Mouse (Mus musculus): Measurements from ENCODE around the gene 1700025B11Rik. TPM values are rescaled to one million over a fixed set of nuclear protein-coding genes. Genes with fewer than 3 reads are reported as not detected.

The 1700025B11Rik gene
- total and polyA plus RNA-seq, 2 experiments from 2014 or later = not detected

- H3K4me2 ChIP-seq (ENCODE audit: low read depth, low read length) = no peak overlapping the region
- TF ChIP-seq CTCF (IDR thresholded peaks at IDR 0.05; ENCODE audit: low read depth) = no peak
- no peak for TF ChIP-seq EP300 (IDR thresholded peaks at IDR 0.05; ENCODE audit: low read depth)
- no peak for DNase-seq (ENCODE audit: low spot score)
- H3K36me3 ChIP-seq (replicated peaks; ENCODE audit: control insufficient read depth, insufficient read depth, low read length) = no peaks in the 10 kb centered on the region
- no peak overlapping the region for H3K27ac ChIP-seq (ENCODE audit: low read depth)
- no peaks in the 10 kb centered on the region for H3K4me1 ChIP-seq (ENCODE audit: control insufficient read depth, insufficient read depth)
- no peak overlapping the region for H3K9ac ChIP-seq (replicated peaks; ENCODE audit: low read depth, low read length)
- no peaks in the 10 kb centered on the region for H3K27me3 ChIP-seq (ENCODE audit: control insufficient read depth, insufficient read depth, low read length)
- H3K9me3 ChIP-seq (replicated peaks; ENCODE audit: control insufficient read depth, low read length) = no peaks in the 10 kb centered on the region
- ATAC-seq (ENCODE audit: insufficient read depth, low read depth) = no peak
- 63% methylated on average over 2 of the region's 2 CpGs for WGBS
- H3K4me3 ChIP-seq (ENCODE audit: low read depth, low read length) = no peak overlapping the region
Observed at GRCm38 (mm10) chr15:77590881-77591280, 29.2 kb upstream of the 1700025B11Rik start.

GRCm38 (mm10) chr15:77588981-77589380, 27.3 kb upstream of the 1700025B11Rik start:
- Histone ChIP-seq H3K4me1 (ENCODE audit: control insufficient read depth, insufficient read depth) (no peaks in the 10 kb centered on the region), H3K36me3 (replicated peaks; ENCODE audit: control insufficient read depth, insufficient read depth, low read length) (no peaks in the 10 kb centered on the region), H3K27me3 (ENCODE audit: control insufficient read depth, insufficient read depth, low read length) (no peaks in the 10 kb centered on the region), H3K9me3 (replicated peaks; ENCODE audit: control insufficient read depth, low read length) (0 out of 2 replicates have a peak, but pooled peaks cover under 1% of the 10 kb centered on the region), H3K4me2 (ENCODE audit: low read depth, low read length) (no peak overlapping the region), H3K4me3 (ENCODE audit: low read depth, low read length) (no peak overlapping the region), H3K27ac (ENCODE audit: low read depth) (no peak overlapping the region), H3K9ac (replicated peaks; ENCODE audit: low read depth, low read length) (no peak overlapping the region)
- no peak for DNase-seq (ENCODE audit: low spot score)
- TF ChIP-seq CTCF (IDR thresholded peaks at IDR 0.05; ENCODE audit: low read depth) (no peak), EP300 (IDR thresholded peaks at IDR 0.05; ENCODE audit: low read depth) (no peak)
- ATAC-seq (ENCODE audit: insufficient read depth, low read depth) = no peak

GRCm38 (mm10) chr15:77587026-77587425, 25.3 kb upstream of the 1700025B11Rik start:
- no peak for DNase-seq (ENCODE audit: low spot score)
- no peaks in the 10 kb centered on the region for H3K4me1 ChIP-seq (ENCODE audit: control insufficient read depth, insufficient read depth)
- no peak overlapping the region for H3K27ac ChIP-seq (ENCODE audit: low read depth)
- no peak overlapping the region for H3K4me2 ChIP-seq (ENCODE audit: low read depth, low read length)
- no peaks in the 10 kb centered on the region for H3K27me3 ChIP-seq (ENCODE audit: control insufficient read depth, insufficient read depth, low read length)
- ATAC-seq (ENCODE audit: insufficient read depth, low read depth) = no peak
- H3K9me3 ChIP-seq (replicated peaks; ENCODE audit: control insufficient read depth, low read length) = 0 out of 2 replicates have a peak, but pooled peaks cover 7% of the 10 kb centered on the region
- H3K9ac ChIP-seq (replicated peaks; ENCODE audit: low read depth, low read length) = no peak overlapping the region
- no peaks in the 10 kb centered on the region for H3K36me3 ChIP-seq (replicated peaks; ENCODE audit: control insufficient read depth, insufficient read depth, low read length)
- TF ChIP-seq EP300 (IDR thresholded peaks at IDR 0.05; ENCODE audit: low read depth) (no peak), CTCF (IDR thresholded peaks at IDR 0.05; ENCODE audit: low read depth) (no peak)
- no peak overlapping the region for H3K4me3 ChIP-seq (ENCODE audit: low read depth, low read length)

GRCm38 (mm10) chr15:77581681-77582080, 20.0 kb upstream of the 1700025B11Rik start:
- peak; percentile 88 for TF ChIP-seq EP300 (IDR thresholded peaks at IDR 0.05; ENCODE audit: low read depth)
- no peak for TF ChIP-seq CTCF (IDR thresholded peaks at IDR 0.05; ENCODE audit: low read depth)
- H3K27me3 ChIP-seq (ENCODE audit: control insufficient read depth, insufficient read depth, low read length) = no peaks in the 10 kb centered on the region
- DNase-seq (ENCODE audit: low spot score) (peak; percentile 82), ATAC-seq (ENCODE audit: insufficient read depth, low read depth) (peak; percentile 92)
- no peak overlapping the region for H3K4me2 ChIP-seq (ENCODE audit: low read depth, low read length)
- 6% methylated on average over 1 of the region's 1 CpGs for WGBS
- no peak overlapping the region for H3K4me3 ChIP-seq (ENCODE audit: low read depth, low read length)
- H3K9me3 ChIP-seq (replicated peaks; ENCODE audit: control insufficient read depth, low read length) = 0 out of 2 replicates have a peak, but pooled peaks cover 7% of the 10 kb centered on the region
- peaks cover 4% of the 10 kb centered on the region; the same call in 1 of the 2 replicates for H3K4me1 ChIP-seq (ENCODE audit: control insufficient read depth, insufficient read depth)
- H3K27ac ChIP-seq (ENCODE audit: low read depth) = no peak overlapping the region
- H3K36me3 ChIP-seq (replicated peaks; ENCODE audit: control insufficient read depth, insufficient read depth, low read length) = no peaks in the 10 kb centered on the region
- H3K9ac ChIP-seq (replicated peaks; ENCODE audit: low read depth, low read length) = no peak overlapping the region

- no peaks in the 10 kb centered on the region for H3K27me3 ChIP-seq (ENCODE audit: control insufficient read depth, insufficient read depth, low read length)
- 0 out of 2 replicates have a peak, but pooled peaks cover 7% of the 10 kb centered on the region for H3K9me3 ChIP-seq (replicated peaks; ENCODE audit: control insufficient read depth, low read length)
- H3K4me3 ChIP-seq (ENCODE audit: low read depth, low read length) = no peak overlapping the region
- peaks cover 4% of the 10 kb centered on the region; the same call in 1 of the 2 replicates for H3K4me1 ChIP-seq (ENCODE audit: control insufficient read depth, insufficient read depth)
- no peak overlapping the region for H3K9ac ChIP-seq (replicated peaks; ENCODE audit: low read depth, low read length)
- TF ChIP-seq EP300 (IDR thresholded peaks at IDR 0.05; ENCODE audit: low read depth) (no peak), CTCF (IDR thresholded peaks at IDR 0.05; ENCODE audit: low read depth) (no peak)
- no peak overlapping the region for H3K4me2 ChIP-seq (ENCODE audit: low read depth, low read length)
- WGBS = 78% methylated on average over 4 of the region's 4 CpGs
- H3K36me3 ChIP-seq (replicated peaks; ENCODE audit: control insufficient read depth, insufficient read depth, low read length) = no peaks in the 10 kb centered on the region
- DNase-seq (ENCODE audit: low spot score) = no peak
- ATAC-seq (ENCODE audit: insufficient read depth, low read depth) = no peak
- H3K27ac ChIP-seq (ENCODE audit: low read depth) = no peak overlapping the region
Observed at GRCm38 (mm10) chr15:77579311-77579710, 17.6 kb upstream of the 1700025B11Rik start.

GRCm38 (mm10) chr15:77578801-77579200, 17.1 kb upstream of the 1700025B11Rik start:
- H3K9me3 ChIP-seq (replicated peaks; ENCODE audit: control insufficient read depth, low read length) = 0 out of 2 replicates have a peak, but pooled peaks cover 4% of the 10 kb centered on the region
- no peak overlapping the region for H3K27ac ChIP-seq (ENCODE audit: low read depth)
- no peak for ATAC-seq (ENCODE audit: insufficient read depth, low read depth)
- no peaks in the 10 kb centered on the region for H3K36me3 ChIP-seq (replicated peaks; ENCODE audit: control insufficient read depth, insufficient read depth, low read length)
- WGBS = 79% methylated on average over 2 of the region's 2 CpGs
- H3K9ac ChIP-seq (replicated peaks; ENCODE audit: low read depth, low read length) = no peak overlapping the region
- no peak overlapping the region for H3K4me2 ChIP-seq (ENCODE audit: low read depth, low read length)
- no peak for DNase-seq (ENCODE audit: low spot score)
- peaks cover 4% of the 10 kb centered on the region; the same call in 1 of the 2 replicates for H3K4me1 ChIP-seq (ENCODE audit: control insufficient read depth, insufficient read depth)
- H3K4me3 ChIP-seq (ENCODE audit: low read depth, low read length) = no peak overlapping the region
- H3K27me3 ChIP-seq (ENCODE audit: control insufficient read depth, insufficient read depth, low read length) = no peaks in the 10 kb centered on the region
- TF ChIP-seq CTCF (IDR thresholded peaks at IDR 0.05; ENCODE audit: low read depth) = no peak
- no peak for TF ChIP-seq EP300 (IDR thresholded peaks at IDR 0.05; ENCODE audit: low read depth)

All from heart, postnatal 0 days (tissue).